ENCODE assay signal across 16 mouse cellular contexts in genomic region chr10:70915096-70915495, GRCm38 (mm10).
A peak's percentile ranks its signal among the peaks of the same experiment; 100 is the strongest.
DNase-seq lines count a peak whose midpoint lies in the region.
"Had no signal": no experiment of that assay in that cellular context is flagged by ENCODE, and none has a peak within 500 bp of the region (broad histone marks: within the 10 kb centered on the region; RNA-seq: fewer than 3 reads in every experiment).

No protein-coding gene starts in this region.

- intact Hi-C loops in heart, postnatal 14 days (cut with DNase I): no loop called here

- peak; percentile 76 for DNase-seq in heart, adult 11 months
- no peak for DNase-seq in heart, postnatal 14 days
- DNase-seq in T-cell, adult 2 months (ENCODE audit: low spot score): peak; percentile 22
- DNase-seq in thymus, postnatal 0 days (ENCODE audit: low spot score): peak; percentile 58
- DNase-seq in thymus, postnatal 4 days: peak; percentile 14
- no peak for DNase-seq in gastrocnemius, adult 18-20 months (ENCODE audit: low spot score)
- DNase-seq in ovary, postnatal 14 days (ENCODE audit: low spot score): no peak
- DNase-seq: adrenal gland, postnatal 10 days; B cell, adult 2 months; cerebellum, adult 11 months; cerebellum, adult 8-10 months; cerebellum, postnatal 25 days; forebrain, postnatal 0 days; gastrocnemius, adult 2 months; gastrocnemius, postnatal 25 days; heart, postnatal 10 days had no signal

Comparison
In these comparisons a context has a peak if more than half of its experiments do, and no peak if none do; other contexts are left out.
1. DNase-seq: peak in heart, adult 11 months (single experiment), T-cell, adult 2 months (single experiment), thymus, postnatal 0 days (single experiment) and thymus, postnatal 4 days (single experiment); none in heart, postnatal 14 days (0 of 2), gastrocnemius, adult 18-20 months (single experiment) and ovary, postnatal 14 days (single experiment).